Mouse (Mus musculus): ENCODE results near the gene Hist1h2bq. TPM values are rescaled to one million over a fixed set of nuclear protein-coding genes. Genes with fewer than 3 reads are reported as not detected.

Hist1h2bq gene
- total RNA-seq, 2 experiments from 2014 or later: 45.1 to 68.5 TPM

Small RNAs within 50 kb of the gene (microRNA-seq; reads per million reads assigned to microRNA genes)
- 0 reads per million in 2 experiments for gene Gm19658 (ENCODE audit: borderline number of aligned reads in 2 of 2)
- gene Gm44346 (ENCODE audit: borderline number of aligned reads in 2 of 2): 0 reads per million in 2 experiments
- gene Gm44466 (ENCODE audit: borderline number of aligned reads in 2 of 2): 0 reads per million in 2 experiments

Other genes starting within 250 kb of the Hist1h2bq start
- not detected for gene Olfr1364, start 228.4 kb downstream of the Hist1h2bq start, total RNA-seq (2021)
- gene Olfr1362, start 196.2 kb downstream of the Hist1h2bq start, total RNA-seq (2021): not detected
- not detected for gene Olfr11, start 167.7 kb downstream of the Hist1h2bq start, total RNA-seq (2021)
- not detected for gene Olfr1361, start 146.8 kb downstream of the Hist1h2bq start, total RNA-seq (2021)
- not detected for gene Olfr1360, start 132.8 kb downstream of the Hist1h2bq start, total RNA-seq (2021)
- not detected for gene Olfr1359, start 112.1 kb downstream of the Hist1h2bq start, total RNA-seq (2021)
- gene Hist1h2bl, start 94.1 kb downstream of the Hist1h2bq start, total RNA-seq (2021): 10 to 100 TPM; 21.3 to 23.3 TPM
- 10 to 100 TPM; 21.4 to 30.6 TPM for gene Hist1h2ai, start 93.8 kb downstream of the Hist1h2bq start, total RNA-seq (2021)
- 10 to 100 TPM; 25.1 to 28.5 TPM for gene Hist1h3h, start 92.5 kb downstream of the Hist1h2bq start, total RNA-seq (2021)
- gene Hist1h2bm, start 88.2 kb downstream of the Hist1h2bq start, total RNA-seq (2021): 1 to 10 TPM; 5.2 to 5.8 TPM
- 1 to 10 TPM; 5.4 TPM for gene Hist1h4j, start 75.1 kb downstream of the Hist1h2bq start, total RNA-seq (2021)
- 10 to 100 TPM; 76.7 to 88.9 TPM for gene Hist1h4k, start 59.7 kb downstream of the Hist1h2bq start, total RNA-seq (2021)
- 1 to 10 TPM; 7.9 to 8.1 TPM for gene Hist1h2ak, start 56.4 kb downstream of the Hist1h2bq start, total RNA-seq (2021)
- gene Hist1h2bn, start 56.1 kb downstream of the Hist1h2bq start, total RNA-seq (2021): 10 to 100 TPM; 11.4 to 15.3 TPM
- 10 to 100 TPM in 1 of 2 experiments, 1 to 10 TPM in 1; 8.8 to 12.2 TPM for gene Hist1h1b, start 29.6 kb downstream of the Hist1h2bq start, total RNA-seq (2021)
- gene Hist1h3i, start 26.8 kb downstream of the Hist1h2bq start, total RNA-seq (2021): 10 to 100 TPM; 21.8 to 29.9 TPM
- gene Hist1h2an, start 23.0 kb downstream of the Hist1h2bq start, total RNA-seq (2021): 1 to 10 TPM; 2.5 to 4.4 TPM
- 1 to 10 TPM; 5.8 to 8.9 TPM for gene Hist1h2bp, start 22.7 kb downstream of the Hist1h2bq start, total RNA-seq (2021)
- 10 to 100 TPM in 1 of 2 experiments, 1 to 10 TPM in 1; 3.6 to 44.2 TPM for gene Hist1h2ao, start 268 bp upstream of the Hist1h2bq start, total RNA-seq (2021)
- 100 to 1,000 TPM; 185 to 195 TPM for gene Hist1h4m, start 1.5 kb upstream of the Hist1h2bq start, total RNA-seq (2021)
- 10 to 100 TPM; 33.0 to 84.6 TPM for gene Hist1h4n, start 22.0 kb upstream of the Hist1h2bq start, total RNA-seq (2021)
- 10 to 100 TPM in 1 of 2 experiments, 1 to 10 TPM in 1; 8.6 to 29.1 TPM for gene Hist1h2ap, start 23.3 kb upstream of the Hist1h2bq start, total RNA-seq (2021)
- 10 to 100 TPM; 43.9 to 68.8 TPM for gene Hist1h2br, start 23.5 kb upstream of the Hist1h2bq start, total RNA-seq (2021)
- 1 to 10 TPM in 1 of 2 experiments, under 1 TPM in 1; 0.80 to 1.5 TPM for gene Zfp184, start 134.9 kb upstream of the Hist1h2bq start, total RNA-seq (2021)
- gene Pom121l2, start 171.0 kb upstream of the Hist1h2bq start, total RNA-seq (2021): not detected
- gene Prss16, start 199.5 kb upstream of the Hist1h2bq start, total RNA-seq (2021): under 1 TPM in 1 of 2 experiments, not detected in 1; 0.96 TPM
- 10 to 100 TPM in 1 of 2 experiments, not detected in 1; 16.5 TPM for gene Hist1h2ah, start 225.4 kb upstream of the Hist1h2bq start, total RNA-seq (2021)
- 10 to 100 TPM; 18.0 to 23.9 TPM for gene Hist1h2bk, start 225.7 kb upstream of the Hist1h2bq start, total RNA-seq (2021)
- 10 to 100 TPM; 40.1 to 68.2 TPM for gene Hist1h4i, start 231.2 kb upstream of the Hist1h2bq start, total RNA-seq (2021)
- gene Hist1h2ag, start 232.7 kb upstream of the Hist1h2bq start, total RNA-seq (2021): 10 to 100 TPM; 11.9 to 12.2 TPM
- 10 to 100 TPM in 1 of 2 experiments, 1 to 10 TPM in 1; 8.0 to 15.6 TPM for gene Hist1h2bj, start 233.0 kb upstream of the Hist1h2bq start, total RNA-seq (2021)

All from adrenal gland, adult 18-20 months (tissue).